Mouse (Mus musculus) C2C12 (cell line): ENCODE results near the gene Fastk. TPM values are rescaled to one million over a fixed set of nuclear protein-coding genes. Genes with fewer than 3 reads are reported as not detected.

Experiments used
- H3K27me3 ChIP-seq: one replicate; pipeline ENCODE4 v1.6.1; 2011; ENCODE audit not compliant: control insufficient read depth, insufficient read depth, insufficient read length
- H3K36me3 ChIP-seq: one replicate; pipeline ENCODE4 v1.6.1; 2011; ENCODE audit not compliant: control insufficient read depth, insufficient read depth
- H3K4me3 ChIP-seq: one replicate; pipeline ENCODE4 v1.5.1; 2011; ENCODE audit warnings: mild to moderate bottlenecking, control low read depth; ENCODE audit not compliant: poor library complexity, insufficient read depth, severe bottlenecking
- H3K79me2 ChIP-seq: one replicate; pipeline ENCODE4 v1.6.1; 2011; ENCODE audit not compliant: control insufficient read depth, insufficient read depth
- H3K79me3 ChIP-seq: one replicate; pipeline ENCODE4 v1.6.1; 2011; ENCODE audit warnings: low read depth, control low read depth
- H3ac ChIP-seq: one replicate; pipeline ENCODE3; 2011; ENCODE audit warnings: low read depth; ENCODE audit not compliant: control insufficient read depth, insufficient read length
- CEBPB ChIP-seq: IDR thresholded peaks from one replicate; pipeline ENCODE4 v1.6.1; 2011; ENCODE audit warnings: low read depth, mild to moderate bottlenecking, control low read depth, moderate library complexity
- CTCF ChIP-seq: IDR thresholded peaks from one replicate; pipeline ENCODE4 v1.5.1; 2011; ENCODE audit not compliant: control insufficient read depth, insufficient read depth, insufficient read length
- FOSL1 ChIP-seq: IDR thresholded peaks from one replicate; pipeline ENCODE4 v1.8.0; 2011; ENCODE audit warnings: mild to moderate bottlenecking, low read length; ENCODE audit not compliant: poor library complexity, insufficient read depth, severe bottlenecking
- MAX ChIP-seq: IDR thresholded peaks from one replicate; pipeline ENCODE4 v1.6.1; 2011; ENCODE audit warnings: mild to moderate bottlenecking, control low read depth
- MYOD1 ChIP-seq: IDR thresholded peaks from one replicate; pipeline ENCODE4 v1.6.1; 2011; ENCODE audit warnings: low read depth; ENCODE audit not compliant: control insufficient read depth, insufficient read length
- MYOG ChIP-seq: IDR thresholded peaks from one replicate; pipeline ENCODE4 v1.6.1; 2011; ENCODE audit not compliant: control insufficient read depth, insufficient read length; ENCODE audit errors: extremely low read depth
- USF1 ChIP-seq: IDR thresholded peaks from one replicate; pipeline ENCODE4 v1.6.1; 2011; ENCODE audit warnings: low read depth, mild to moderate bottlenecking, control low read depth, moderate library complexity
- polyA plus RNA-seq: library from polyadenylated mRNA; unstranded; fragments of >200 nt; fragmentation: generic; extraction: Trizol; gene quantifications from one replicate; pipeline ENCODE4 v1.2.1, GENCODE M21; 2012; ENCODE audit warnings: missing spikeins

The Fastk gene
- polyA plus RNA-seq, 1 experiment: 90.3 TPM

GRCm38 (mm10) chr5:24392724-24393123 lies 52.4 kb downstream of the Fastk start:
- Histone ChIP-seq H3K27me3 (no peaks in the 10 kb centered on the region), H3ac (no peak overlapping the region), H3K4me3 (no peak overlapping the region), H3K79me2 (no peaks in the 10 kb centered on the region), H3K79me3 (no peaks in the 10 kb centered on the region), H3K36me3 (no peaks in the 10 kb centered on the region)
- no peak for TF ChIP-seq MAX
- peak; percentile 16 for TF ChIP-seq FOSL1
- TF ChIP-seq CTCF: no peak
- no peak for TF ChIP-seq USF1
- peak; percentile 85 for TF ChIP-seq CEBPB
- no peak for TF ChIP-seq MYOG
- peak; percentile 53 for TF ChIP-seq MYOD1

- Histone ChIP-seq H3K27me3 (no peaks in the 10 kb centered on the region), H3K4me3 (no peak within 1 kb of the TSS), H3K36me3 (no peaks in the 10 kb centered on the region), H3ac (no peak within 1 kb of the TSS), H3K79me3 (no peaks in the 10 kb centered on the region), H3K79me2 (no peaks in the 10 kb centered on the region)
- TF ChIP-seq CTCF (no peak), MYOD1 (no peak), USF1 (no peak), MYOG (no peak), MAX (no peak), FOSL1 (no peak), CEBPB (no peak)
These were observed 53.2 kb downstream of the Fastk start, which contains the start of gene Atg9b for GRCm38 (mm10) chr5:24391864-24392263. Gene Atg9b (minus strand): TSS chr5:24392143.

- Histone ChIP-seq H3ac (no peak overlapping the region), H3K36me3 (no peaks in the 10 kb centered on the region), H3K4me3 (no peak overlapping the region), H3K79me2 (no peaks in the 10 kb centered on the region), H3K79me3 (no peaks in the 10 kb centered on the region), H3K27me3 (no peaks in the 10 kb centered on the region)
- TF ChIP-seq USF1 (no peak), MAX (no peak), CEBPB (no peak), CTCF (no peak), MYOG (no peak), MYOD1 (no peak), FOSL1 (no peak)
These were observed 55.4 kb downstream of the Fastk start for GRCm38 (mm10) chr5:24389658-24390020.

GRCm38 (mm10) chr5:24389011-24389657 lies 56.0 kb downstream of the Fastk start:
- H3K79me2 ChIP-seq: no peaks in the 10 kb centered on the region
- TF ChIP-seq CEBPB: no peak
- no peak for TF ChIP-seq MAX
- TF ChIP-seq CTCF: no peak
- TF ChIP-seq FOSL1: no peak
- no peak for TF ChIP-seq MYOD1
- TF ChIP-seq MYOG: no peak
- no peaks in the 10 kb centered on the region for H3K27me3 ChIP-seq
- H3K36me3 ChIP-seq: no peaks in the 10 kb centered on the region
- H3K79me3 ChIP-seq: no peaks in the 10 kb centered on the region
- no peak overlapping the region for H3ac ChIP-seq
- H3K4me3 ChIP-seq: no peak overlapping the region

Other genes starting within 250 kb of the Fastk start
- gene Kcnh2, start 93.7 kb downstream of the Fastk start, polyA plus RNA-seq: 3.1 TPM
- gene Nos3, start 80.5 kb downstream of the Fastk start, polyA plus RNA-seq: 0.13 TPM
- 0.48 TPM for gene Atg9b, start 53.1 kb downstream of the Fastk start, polyA plus RNA-seq
- gene Abcb8, start 51.6 kb downstream of the Fastk start, polyA plus RNA-seq: 25.1 TPM
- 0.19 TPM for gene Asic3, start 31.9 kb downstream of the Fastk start, polyA plus RNA-seq
- gene Cdk5, start 21.8 kb downstream of the Fastk start, polyA plus RNA-seq: 33.4 TPM
- 76.4 TPM for gene Slc4a2, start 21.4 kb downstream of the Fastk start, polyA plus RNA-seq
- 9.8 TPM for gene Tmub1, start 2.6 kb upstream of the Fastk start, polyA plus RNA-seq
- 119 TPM for gene Agap3, start 6.9 kb upstream of the Fastk start, polyA plus RNA-seq
- 0.42 TPM for gene Gbx1, start 81.9 kb upstream of the Fastk start, polyA plus RNA-seq
- gene Asb10, start 95.7 kb upstream of the Fastk start, polyA plus RNA-seq: not detected
- gene 4931409K22Rik, start 111.5 kb upstream of the Fastk start, polyA plus RNA-seq: not detected
- gene Abcf2, start 132.2 kb upstream of the Fastk start, polyA plus RNA-seq: 143 TPM
- gene Chpf2, start 141.5 kb upstream of the Fastk start, polyA plus RNA-seq: 37.7 TPM
- 87.6 TPM for gene Smarcd3, start 179.1 kb upstream of the Fastk start, polyA plus RNA-seq
- 18.6 TPM for gene Nub1, start 240.2 kb upstream of the Fastk start, polyA plus RNA-seq